8 mouse cellular contexts compared by ENCODE assay signal in genomic region chr11:59228122-59228953, GRCm38 (mm10). TPM values are rescaled to one million over a fixed set of nuclear protein-coding genes. Genes with fewer than 3 reads are reported as not detected.
A peak's percentile ranks its signal among the peaks of the same experiment; 100 is the strongest.
DNase-seq lines count a peak whose midpoint lies in the region; ATAC-seq lines count a peak whose summit lies in the region.

Gene Arf1 (minus strand): TSS chr11:59228270.

- peak within 1 kb of the TSS; percentile 96 for H3K4me2 ChIP-seq in hindbrain, embryonic 12.5 days (replicated peaks)

- peak; percentile 94 for ATAC-seq in hindbrain, embryonic 12.5 days (ENCODE audit: low FRiP score)

- H3K27me3 ChIP-seq in hindbrain, embryonic 12.5 days = no peaks in the 10 kb centered on the region

- peak within 1 kb of the TSS; percentile 96 for H3K27ac ChIP-seq in hindbrain, embryonic 12.5 days

- DNase-seq in Muller cell, postnatal 12 days (ENCODE audit: inconsistent ontology term) = peak; percentile 98
- DNase-seq in cerebellum, adult 9-11 months = peak; percentile 96
- peak; percentile 93 to 96 for DNase-seq in frontal cortex, postnatal 10 days (ENCODE audit: low spot score in 2 of 2)
- DNase-seq in layer of hippocampus, postnatal 14 days (ENCODE audit: low spot score in 2 of 2) = peak; percentile 95 to 96
- DNase-seq in lung, postnatal 14 days = peak; percentile 97
- DNase-seq in retina, adult 2 months (ENCODE audit: low read depth, low spot score) = peak; percentile 81
- DNase-seq in thymus, postnatal 36 days = peak; percentile 97 to 98

- 4% methylated on average over 59 of the region's 59 CpGs for WGBS in hindbrain, embryonic 12.5 days

- peaks cover 4% of the 10 kb centered on the region; the same call in 1 of the 2 replicates for H3K36me3 ChIP-seq in hindbrain, embryonic 12.5 days

- peak within 1 kb of the TSS; percentile 99 for H3K9ac ChIP-seq in hindbrain, embryonic 12.5 days

- peaks cover 33% of the 10 kb centered on the region for H3K4me1 ChIP-seq in hindbrain, embryonic 12.5 days

- peak within 1 kb of the TSS; percentile 98 for H3K4me3 ChIP-seq in hindbrain, embryonic 12.5 days

- no peaks in the 10 kb centered on the region for H3K9me3 ChIP-seq in hindbrain, embryonic 12.5 days (replicated peaks)

RNA-seq across cellular contexts. Expression of gene Arf1, which starts in this region (rescaled TPM):
- polyA plus RNA-seq in hindbrain, embryonic 12.5 days (2016; fragmentation: Nextera tagmentation; extraction: Ambion mirVana) = 590 and 625 TPM in 2 replicates
- total RNA-seq in layer of hippocampus, postnatal 14 days (2021) = 100 to 1,000 TPM; 504 to 527 TPM

Comparison
In these comparisons a context has a peak if more than half of its experiments do, and no peak if none do; other contexts are left out.
1. Peak in every context shown above with its lines: DNase-seq, ATAC-seq, H3K4me3 ChIP-seq and H3K27ac ChIP-seq.